Mouse (Mus musculus): ENCODE data around the gene Uqcr10. TPM values are rescaled to one million over a fixed set of nuclear protein-coding genes. Genes with fewer than 3 reads are reported as not detected.

Gene Uqcr10
- polyA plus RNA-seq, 1 experiment from 2014 or later: 1,482 TPM

- H3K9me3 ChIP-seq (replicated peaks; ENCODE audit: control insufficient read depth, low read length): no peaks in the 10 kb centered on the region
- peaks cover 3% of the 10 kb centered on the region; the same call in 1 of the 2 replicates for H3K36me3 ChIP-seq (ENCODE audit: control insufficient read depth, insufficient read depth, low read length)
- 55% methylated on average over 7 of the region's 7 CpGs for WGBS (ENCODE audit: insufficient replicate concordance)
- H3K4me1 ChIP-seq (ENCODE audit: control insufficient read depth, insufficient read depth, low read length): peaks cover 6% of the 10 kb centered on the region; the same call in 1 of the 2 replicates
- no peak for ATAC-seq (replicated peaks; ENCODE audit: insufficient number of reproducible peaks, low FRiP score, low TSS enrichment)
- H3K4me2 ChIP-seq: no peak overlapping the region
- H3K9ac ChIP-seq (ENCODE audit: low read depth, low read length): no peak overlapping the region
- H3K27ac ChIP-seq (ENCODE audit: low read depth, low read length): no peak overlapping the region
- H3K4me3 ChIP-seq (ENCODE audit: low read depth, low read length): no peak overlapping the region
- H3K27me3 ChIP-seq (ENCODE audit: control insufficient read depth, insufficient read depth, low read length): no peaks in the 10 kb centered on the region
Measured at GRCm38 (mm10) chr11:4720900-4721580, 16.9 kb upstream of the Uqcr10 start.

GRCm38 (mm10) chr11:4720393-4720792 lies 16.3 kb upstream of the Uqcr10 start:
- H3K4me3 ChIP-seq (ENCODE audit: low read depth, low read length): no peak overlapping the region
- ATAC-seq (replicated peaks; ENCODE audit: insufficient number of reproducible peaks, low FRiP score, low TSS enrichment): no peak

GRCm38 (mm10) chr11:4719961-4720360 lies 15.8 kb upstream of the Uqcr10 start:
- H3K4me1 ChIP-seq (ENCODE audit: control insufficient read depth, insufficient read depth, low read length): peaks cover 6% of the 10 kb centered on the region; the same call in 1 of the 2 replicates

More at GRCm38 (mm10) chr11:4720393-4720792, 16.3 kb upstream of the Uqcr10 start:
- H3K36me3 ChIP-seq (ENCODE audit: control insufficient read depth, insufficient read depth, low read length): no peaks in the 10 kb centered on the region
- H3K4me2 ChIP-seq: no peak overlapping the region
- WGBS (ENCODE audit: insufficient replicate concordance): 68% methylated on average over 11 of the region's 11 CpGs
- no peaks in the 10 kb centered on the region for H3K27me3 ChIP-seq (ENCODE audit: control insufficient read depth, insufficient read depth, low read length)
- H3K27ac ChIP-seq (ENCODE audit: low read depth, low read length): no peak overlapping the region
- H3K9me3 ChIP-seq (replicated peaks; ENCODE audit: control insufficient read depth, low read length): no peaks in the 10 kb centered on the region
- no peak overlapping the region for H3K9ac ChIP-seq (ENCODE audit: low read depth, low read length)
- peaks cover 6% of the 10 kb centered on the region; the same call in 1 of the 2 replicates for H3K4me1 ChIP-seq (ENCODE audit: control insufficient read depth, insufficient read depth, low read length)

GRCm38 (mm10) chr11:4718548-4718947 lies 14.4 kb upstream of the Uqcr10 start:
- no peak for ATAC-seq (replicated peaks; ENCODE audit: insufficient number of reproducible peaks, low FRiP score, low TSS enrichment)
- H3K4me3 ChIP-seq (ENCODE audit: low read depth, low read length): no peak overlapping the region
- 63% methylated on average over 5 of the region's 5 CpGs for WGBS (ENCODE audit: insufficient replicate concordance)
- no peak overlapping the region for H3K4me2 ChIP-seq
- no peaks in the 10 kb centered on the region for H3K36me3 ChIP-seq (ENCODE audit: control insufficient read depth, insufficient read depth, low read length)
- no peaks in the 10 kb centered on the region for H3K27me3 ChIP-seq (ENCODE audit: control insufficient read depth, insufficient read depth, low read length)
- no peak overlapping the region for H3K9ac ChIP-seq (ENCODE audit: low read depth, low read length)
- H3K27ac ChIP-seq (ENCODE audit: low read depth, low read length): no peak overlapping the region
- H3K9me3 ChIP-seq (replicated peaks; ENCODE audit: control insufficient read depth, low read length): no peaks in the 10 kb centered on the region
- H3K4me1 ChIP-seq (ENCODE audit: control insufficient read depth, insufficient read depth, low read length): peaks cover 6% of the 10 kb centered on the region; the same call in 1 of the 2 replicates

More at GRCm38 (mm10) chr11:4719961-4720360, 15.8 kb upstream of the Uqcr10 start:
- Histone ChIP-seq H3K27me3 (ENCODE audit: control insufficient read depth, insufficient read depth, low read length) (no peaks in the 10 kb centered on the region), H3K9me3 (replicated peaks; ENCODE audit: control insufficient read depth, low read length) (no peaks in the 10 kb centered on the region), H3K4me3 (ENCODE audit: low read depth, low read length) (no peak overlapping the region), H3K36me3 (ENCODE audit: control insufficient read depth, insufficient read depth, low read length) (no peaks in the 10 kb centered on the region), H3K4me2 (no peak overlapping the region), H3K9ac (ENCODE audit: low read depth, low read length) (no peak overlapping the region), H3K27ac (ENCODE audit: low read depth, low read length) (no peak overlapping the region)
- ATAC-seq (replicated peaks; ENCODE audit: insufficient number of reproducible peaks, low FRiP score, low TSS enrichment): no peak
- 87% methylated on average over 9 of the region's 9 CpGs for WGBS (ENCODE audit: insufficient replicate concordance)

GRCm38 (mm10) chr11:4716530-4717236 lies 12.5 kb upstream of the Uqcr10 start:
- 80% methylated on average over 5 of the region's 5 CpGs for WGBS (ENCODE audit: insufficient replicate concordance)
- Histone ChIP-seq H3K4me3 (ENCODE audit: low read depth, low read length) (no peak overlapping the region), H3K27me3 (ENCODE audit: control insufficient read depth, insufficient read depth, low read length) (no peaks in the 10 kb centered on the region), H3K4me1 (ENCODE audit: control insufficient read depth, insufficient read depth, low read length) (peaks cover 6% of the 10 kb centered on the region; the same call in 1 of the 2 replicates), H3K36me3 (ENCODE audit: control insufficient read depth, insufficient read depth, low read length) (no peaks in the 10 kb centered on the region), H3K9ac (ENCODE audit: low read depth, low read length) (no peak overlapping the region), H3K9me3 (replicated peaks; ENCODE audit: control insufficient read depth, low read length) (no peaks in the 10 kb centered on the region), H3K27ac (ENCODE audit: low read depth, low read length) (no peak overlapping the region), H3K4me2 (no peak overlapping the region)
- no peak for ATAC-seq (replicated peaks; ENCODE audit: insufficient number of reproducible peaks, low FRiP score, low TSS enrichment)

- H3K27ac ChIP-seq (ENCODE audit: low read depth, low read length): no peak overlapping the region
- ATAC-seq (replicated peaks; ENCODE audit: insufficient number of reproducible peaks, low FRiP score, low TSS enrichment): no peak
- H3K9me3 ChIP-seq (replicated peaks; ENCODE audit: control insufficient read depth, low read length): no peaks in the 10 kb centered on the region
- H3K9ac ChIP-seq (ENCODE audit: low read depth, low read length): no peak overlapping the region
- no peak overlapping the region for H3K4me2 ChIP-seq
- no peak overlapping the region for H3K4me3 ChIP-seq (ENCODE audit: low read depth, low read length)
- no peaks in the 10 kb centered on the region for H3K36me3 ChIP-seq (ENCODE audit: control insufficient read depth, insufficient read depth, low read length)
- no peaks in the 10 kb centered on the region for H3K27me3 ChIP-seq (ENCODE audit: control insufficient read depth, insufficient read depth, low read length)
- 76% methylated on average over 4 of the region's 4 CpGs for WGBS (ENCODE audit: insufficient replicate concordance)
- peaks cover 6% of the 10 kb centered on the region; the same call in 1 of the 2 replicates for H3K4me1 ChIP-seq (ENCODE audit: control insufficient read depth, insufficient read depth, low read length)
Measured at GRCm38 (mm10) chr11:4715596-4715995, 11.5 kb upstream of the Uqcr10 start.

GRCm38 (mm10) chr11:4714727-4715126 lies 10.6 kb upstream of the Uqcr10 start:
- Histone ChIP-seq H3K4me3 (ENCODE audit: low read depth, low read length) (no peak overlapping the region), H3K36me3 (ENCODE audit: control insufficient read depth, insufficient read depth, low read length) (no peaks in the 10 kb centered on the region), H3K4me2 (no peak overlapping the region), H3K4me1 (ENCODE audit: control insufficient read depth, insufficient read depth, low read length) (peaks cover 6% of the 10 kb centered on the region; the same call in 1 of the 2 replicates), H3K27ac (ENCODE audit: low read depth, low read length) (no peak overlapping the region), H3K27me3 (ENCODE audit: control insufficient read depth, insufficient read depth, low read length) (no peaks in the 10 kb centered on the region), H3K9ac (ENCODE audit: low read depth, low read length) (no peak overlapping the region), H3K9me3 (replicated peaks; ENCODE audit: control insufficient read depth, low read length) (no peaks in the 10 kb centered on the region)
- no peak for ATAC-seq (replicated peaks; ENCODE audit: insufficient number of reproducible peaks, low FRiP score, low TSS enrichment)
- WGBS (ENCODE audit: insufficient replicate concordance): 85% methylated on average over 4 of the region's 4 CpGs

- H3K27ac ChIP-seq (ENCODE audit: low read depth, low read length): no peak overlapping the region
- H3K9ac ChIP-seq (ENCODE audit: low read depth, low read length): no peak overlapping the region
- no peaks in the 10 kb centered on the region for H3K9me3 ChIP-seq (replicated peaks; ENCODE audit: control insufficient read depth, low read length)
- no peaks in the 10 kb centered on the region for H3K4me1 ChIP-seq (ENCODE audit: control insufficient read depth, insufficient read depth, low read length)
- no peaks in the 10 kb centered on the region for H3K36me3 ChIP-seq (ENCODE audit: control insufficient read depth, insufficient read depth, low read length)
- H3K4me2 ChIP-seq: no peak overlapping the region
- H3K27me3 ChIP-seq (ENCODE audit: control insufficient read depth, insufficient read depth, low read length): no peaks in the 10 kb centered on the region
- no peak overlapping the region for H3K4me3 ChIP-seq (ENCODE audit: low read depth, low read length)
- no peak for ATAC-seq (replicated peaks; ENCODE audit: insufficient number of reproducible peaks, low FRiP score, low TSS enrichment)
Measured at GRCm38 (mm10) chr11:4712822-4713221, 8.7 kb upstream of the Uqcr10 start.

Data from heart, embryonic 11.5 days (tissue).